Mouse (Mus musculus) midbrain, postnatal 0 days (tissue): ENCODE results near the gene Med11. TPM values are rescaled to one million over a fixed set of nuclear protein-coding genes. Genes with fewer than 3 reads are reported as not detected.

Experiments
- ATAC-seq: fragments of 200-750 bp; cut with Nextera tagmentation; 2 replicates; pipeline ENCODE4 v1.8.0; 2017; ENCODE audit warnings: moderate number of reproducible peaks, mild to moderate bottlenecking, moderate TSS enrichment, moderate library complexity; ENCODE audit not compliant: low FRiP score
- DNase-seq: peaks from one replicate; pipeline ENCODE4 v3.0.0-alpha.2; 2015; ENCODE audit warnings: low spot score
- H3K27ac ChIP-seq: fragments of 300-500 bp; sonication (generic); 2 replicates; pipeline ENCODE4 v1.5.1; 2014; ENCODE audit warnings: low read depth, mild to moderate bottlenecking, low read length, mixed read lengths
- H3K27me3 ChIP-seq: fragments of 300-500 bp; sonication (generic); 2 replicates; pipeline ENCODE4 v1.6.1; 2014; ENCODE audit warnings: low read length, control low read depth, mixed read lengths; ENCODE audit not compliant: insufficient read depth
- H3K36me3 ChIP-seq: fragments of 300-500 bp; sonication (generic); 2 replicates; pipeline ENCODE4 v1.6.1; 2014; ENCODE audit warnings: low read length, control low read depth, mixed read lengths; ENCODE audit not compliant: insufficient read depth
- H3K4me1 ChIP-seq: fragments of 300-500 bp; sonication (generic); 2 replicates; pipeline ENCODE4 v1.6.1; 2014; ENCODE audit warnings: mild to moderate bottlenecking, control low read depth, antibody characterized with exemption, low read length, mixed read lengths; ENCODE audit not compliant: insufficient read depth
- H3K4me2 ChIP-seq: fragments of 300-500 bp; sonication (generic); 2 replicates; pipeline ENCODE4 v1.6.1; 2014; ENCODE audit warnings: low read depth, mild to moderate bottlenecking, low read length, mixed read lengths; ENCODE audit not compliant: poor library complexity, severe bottlenecking
- H3K4me3 ChIP-seq: fragments of 300-500 bp; sonication (generic); 2 replicates; pipeline ENCODE4 v1.5.1; 2014; ENCODE audit warnings: low read depth, mild to moderate bottlenecking, low read length, moderate library complexity
- H3K9ac ChIP-seq: fragments of 300-500 bp; sonication (generic); replicated peaks from 2 replicates; pipeline ENCODE4 v1.6.1; 2014; ENCODE audit warnings: mild to moderate bottlenecking, low read length, moderate library complexity, mixed read lengths; ENCODE audit not compliant: poor library complexity, severe bottlenecking
- H3K9me3 ChIP-seq: fragments of 300-500 bp; sonication (generic); 2 replicates; pipeline ENCODE4 v1.6.1; 2016; ENCODE audit warnings: low read length, control low read depth
- CTCF ChIP-seq: IDR thresholded peaks from 2 replicates; pipeline ENCODE4 v1.5.1; 2016; ENCODE audit warnings: antibody characterized with exemption, mild to moderate bottlenecking
- WGBS: fragments of 180-500 bp; shearing (Covaris S2); extraction: QIAGEN DNeasy Blood & Tissue Kit; methylation state at CpG from one replicate; pipeline ENCODE4 v1.1.7; 2014; 5-methylcytosine and 5-hydroxymethylcytosine counted together
- polyA plus RNA-seq: library from polyadenylated mRNA; unstranded; fragments of >200 nt; fragmentation: Nextera tagmentation; extraction: Ambion mirVana; gene quantifications from 2 replicates; pipeline ENCODE4 v1.2.1, GENCODE M21; 2015
- total RNA-seq: library from RNA; depleted of rRNA; stranded (reverse); fragments of >200 nt; gene quantifications from 2 replicates; pipeline ENCODE4 v1.2.3, GENCODE M21; 2014

The Med11 gene
- total and polyA plus RNA-seq, 2 experiments from 2014 or later: 28.2 to 30.1 TPM

GRCm38 (mm10) chr11:70453261-70454044, 1.7 kb downstream of the Med11 start:
- Histone ChIP-seq H3K27ac (no peak overlapping the region), H3K9ac (no peak overlapping the region), H3K4me3 (no peak overlapping the region), H3K27me3 (peaks cover under 1% of the 10 kb centered on the region; the same call in 1 of the 2 replicates), H3K36me3 (no peaks in the 10 kb centered on the region), H3K4me1 (no peaks in the 10 kb centered on the region; the same call in 1 of the 2 replicates), H3K9me3 (no peaks in the 10 kb centered on the region), H3K4me2 (0 out of 2 replicates have a peak overlapping the region, but pooled peaks have one; percentile 55)
- no peak for DNase-seq
- ATAC-seq: no peak
- 90% methylated on average over 9 of the region's 9 CpGs for WGBS
- TF ChIP-seq CTCF: no peak

GRCm38 (mm10) chr11:70458688-70459600, 7.2 kb downstream of the Med11 start, which contains the start of gene Zmynd15:
TSS of gene Zmynd15 (plus strand) at chr11:70459433.
- WGBS: 21% methylated on average over 29 of the region's 32 CpGs
- no peak for DNase-seq
- no peaks in the 10 kb centered on the region for H3K9me3 ChIP-seq
- peak within 1 kb of the TSS; percentile 34 for H3K4me3 ChIP-seq
- H3K4me1 ChIP-seq: no peaks in the 10 kb centered on the region
- ATAC-seq: no peak
- no peak for TF ChIP-seq CTCF
- no peaks in the 10 kb centered on the region for H3K36me3 ChIP-seq
- H3K4me2 ChIP-seq: peak within 1 kb of the TSS; percentile 63
- peak within 1 kb of the TSS; percentile 29; the same call in 1 of the 2 replicates for H3K9ac ChIP-seq
- H3K27ac ChIP-seq: no peak within 1 kb of the TSS
- peaks cover 10% of the 10 kb centered on the region; the same call in 1 of the 2 replicates for H3K27me3 ChIP-seq

- ATAC-seq: no peak
- H3K4me2 ChIP-seq: peak within 1 kb of the TSS; percentile 63
- H3K4me1 ChIP-seq: no peaks in the 10 kb centered on the region
- H3K27ac ChIP-seq: no peak within 1 kb of the TSS
- 5% methylated on average over 30 of the region's 30 CpGs for WGBS
- H3K36me3 ChIP-seq: no peaks in the 10 kb centered on the region
- H3K9me3 ChIP-seq: no peaks in the 10 kb centered on the region
- H3K4me3 ChIP-seq: peak within 1 kb of the TSS; percentile 34
- H3K9ac ChIP-seq: peak within 1 kb of the TSS; percentile 29; the same call in 1 of the 2 replicates
- no peak for TF ChIP-seq CTCF
- peaks cover 15% of the 10 kb centered on the region for H3K27me3 ChIP-seq
- DNase-seq: no peak
These were observed 7.9 kb downstream of the Med11 start, which contains the start of gene Cxcl16 for GRCm38 (mm10) chr11:70459601-70460101. TSS of gene Cxcl16 (minus strand) at chr11:70459984.

GRCm38 (mm10) chr11:70463970-70464369, 12.3 kb downstream of the Med11 start:
- no peaks in the 10 kb centered on the region for H3K4me1 ChIP-seq
- DNase-seq: no peak
- no peak overlapping the region for H3K4me2 ChIP-seq
- no peak overlapping the region for H3K4me3 ChIP-seq
- TF ChIP-seq CTCF: no peak
- 80% methylated on average over 5 of the region's 5 CpGs for WGBS
- no peaks in the 10 kb centered on the region for H3K36me3 ChIP-seq
- no peak for ATAC-seq
- H3K9me3 ChIP-seq: no peaks in the 10 kb centered on the region
- H3K9ac ChIP-seq: no peak overlapping the region
- no peak overlapping the region for H3K27ac ChIP-seq
- peaks cover 12% of the 10 kb centered on the region for H3K27me3 ChIP-seq

- peak overlapping the region; percentile 41; the same call in 1 of the 2 replicates for H3K4me2 ChIP-seq
- H3K27ac ChIP-seq: no peak overlapping the region
- no peaks in the 10 kb centered on the region for H3K36me3 ChIP-seq
- peaks cover 11% of the 10 kb centered on the region; the same call in 1 of the 2 replicates for H3K27me3 ChIP-seq
- no peak for TF ChIP-seq CTCF
- 28% methylated on average over 16 of the region's 16 CpGs for WGBS
- ATAC-seq (no peak), DNase-seq (no peak)
- H3K4me1 ChIP-seq: no peaks in the 10 kb centered on the region
- no peak overlapping the region for H3K9ac ChIP-seq
- no peak overlapping the region for H3K4me3 ChIP-seq
- H3K9me3 ChIP-seq: no peaks in the 10 kb centered on the region
These were observed 13.5 kb downstream of the Med11 start for GRCm38 (mm10) chr11:70465211-70465610.
